Mouse (Mus musculus) embryonic fibroblast, embryonic 13.5 days (primary cell): ENCODE data around the gene Plekhg4.

Experiments
- CTCF ChIP-seq: IDR thresholded peaks from 2 replicates; pipeline ENCODE4 v1.5.1; 2011; ENCODE audit warnings: mild to moderate bottlenecking, control low read depth, low read length, moderate library complexity, borderline replicate concordance; ENCODE audit not compliant: insufficient read depth
- POLR2A ChIP-seq: IDR thresholded peaks from 2 replicates; pipeline ENCODE4 v1.6.1; 2011; ENCODE audit warnings: low read depth, mild to moderate bottlenecking, control low read depth, low read length, moderate library complexity

- TF ChIP-seq POLR2A (no peak), CTCF (no peak)
Measured at GRCm38 (mm10) chr8:105418992-105419391, 45.9 kb downstream of the Plekhg4 start.
